Mouse (Mus musculus) layer of hippocampus, postnatal 36 days (tissue): ENCODE measurements around the gene Mmachc. TPM values are rescaled to one million over a fixed set of nuclear protein-coding genes. Genes with fewer than 3 reads are reported as not detected.

Experiments used
- total RNA-seq, 2 experiments: library from RNA; stranded (reverse); gene quantifications; 2 replicates each; pipeline ENCODE4 v1.2.3; 2021

Gene Mmachc
- total RNA-seq, 2 experiments from 2014 or later, result 16.1 to 18.3 TPM

Other genes starting within 250 kb of the Mmachc start
- gene Mast2, start 244.2 kb downstream of the Mmachc start, total RNA-seq, result 100 to 1,000 TPM; 101 to 105 TPM
- 10 to 100 TPM; 18.6 to 19.2 TPM for gene Ipp, start 200.9 kb downstream of the Mmachc start, total RNA-seq
- gene Tmem69, start 152.5 kb downstream of the Mmachc start, total RNA-seq, result 10 to 100 TPM; 11.3 to 12.8 TPM
- 10 to 100 TPM; 39.6 to 43.2 TPM for gene Gpbp1l1, start 150.7 kb downstream of the Mmachc start, total RNA-seq
- 1 to 10 TPM; 4.0 to 4.3 TPM for gene Ccdc17, start 111.8 kb downstream of the Mmachc start, total RNA-seq
- 10 to 100 TPM; 34.5 to 35.9 TPM for gene Nasp, start 80.5 kb downstream of the Mmachc start, total RNA-seq
- gene Akr1a1, start 56.7 kb downstream of the Mmachc start, total RNA-seq, result 100 to 1,000 TPM; 372 to 396 TPM
- 100 to 1,000 TPM; 148 to 168 TPM for gene Prdx1, start 22.9 kb downstream of the Mmachc start, total RNA-seq
- gene Ccdc163, start 103 bp upstream of the Mmachc start, total RNA-seq, result 1 to 10 TPM; 2.8 to 5.3 TPM
- gene Tesk2, start 12.5 kb upstream of the Mmachc start, total RNA-seq, result 1 to 10 TPM; 4.1 to 5.0 TPM
- 10 to 100 TPM; 12.7 to 14.2 TPM for gene Toe1, start 99.2 kb upstream of the Mmachc start, total RNA-seq
- gene Mutyh, start 99.3 kb upstream of the Mmachc start, total RNA-seq, result 1 to 10 TPM; 3.0 to 3.7 TPM
- 1 to 10 TPM; 4.9 to 5.2 TPM for gene Hpdl, start 113.3 kb upstream of the Mmachc start, total RNA-seq
- gene Zswim5, start 169.0 kb upstream of the Mmachc start, total RNA-seq, result 10 to 100 TPM; 17.6 to 18.5 TPM